Mouse (Mus musculus) liver, embryonic 14.5 days (tissue): ENCODE measurements at regions not wholly inside any gene's neighbourhood (a gene's known extent, or its start where the extent isn't known, plus 50 kb on each side); places are given as distances from the start of the nearest gene placed in this dataset.

ENCODE experiments used
- CTCF ChIP-seq: IDR thresholded peaks from 2 replicates; pipeline ENCODE4 v1.5.1; 2016; ENCODE audit warnings: antibody characterized with exemption, low read depth, control low read depth
- EP300 ChIP-seq: IDR thresholded peaks from 2 replicates; pipeline ENCODE4 v1.6.1; 2016; ENCODE audit warnings: antibody characterized with exemption, low read depth

DNA sequence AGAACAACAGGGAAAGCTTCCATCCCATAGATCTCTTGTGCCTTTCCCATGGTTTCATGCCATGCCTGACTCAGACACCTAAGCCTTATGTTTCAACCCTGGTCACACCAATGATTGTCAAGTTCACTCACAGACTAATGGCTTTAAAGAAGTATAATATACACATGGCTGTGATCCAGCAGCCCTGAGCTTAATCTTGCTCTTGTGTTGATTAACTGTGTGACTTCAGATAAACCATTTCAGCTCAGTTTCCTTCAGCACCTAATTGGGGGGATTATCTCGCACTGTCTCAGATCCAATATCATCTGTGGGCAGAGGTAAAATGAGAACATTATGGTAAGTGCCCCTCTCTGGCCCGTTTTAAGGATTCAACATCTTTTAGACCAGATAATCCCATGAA lies 223.9 kb upstream of the Pard3b start:
- TF ChIP-seq CTCF, result no peak
- TF ChIP-seq EP300, result no peak
